Mouse (Mus musculus) splenic B cell, adult 2 months (primary cell): ENCODE data around the gene Adsl.
A peak's percentile ranks its signal among the peaks of the same experiment; 100 is the strongest.

Experiments
- DNase-seq: peaks from one replicate; pipeline ENCODE4 v3.0.0-alpha.2; 2011; ENCODE audit warnings: low read depth, low spot score
- H3K27me3 ChIP-seq: 2 replicates; pipeline ENCODE4 v1.6.1; 2012; ENCODE audit warnings: mild to moderate bottlenecking, low read length, moderate library complexity, mixed read lengths; ENCODE audit not compliant: control insufficient read depth, poor library complexity, insufficient read depth, severe bottlenecking
- H3K36me3 ChIP-seq: 2 replicates; pipeline ENCODE4 v1.6.1; 2012; ENCODE audit warnings: mild to moderate bottlenecking, low read length, moderate library complexity, mixed read lengths; ENCODE audit not compliant: control insufficient read depth, poor library complexity, insufficient read depth, severe bottlenecking

Adsl gene

GRCm38 (mm10) chr15:81007905-81008304 lies 59.6 kb downstream of the Adsl start:
- Histone ChIP-seq H3K27me3 (no peaks in the 10 kb centered on the region), H3K36me3 (peaks cover 5% of the 10 kb centered on the region; the same call in 1 of the 2 replicates)
- no peak for DNase-seq

DNA sequence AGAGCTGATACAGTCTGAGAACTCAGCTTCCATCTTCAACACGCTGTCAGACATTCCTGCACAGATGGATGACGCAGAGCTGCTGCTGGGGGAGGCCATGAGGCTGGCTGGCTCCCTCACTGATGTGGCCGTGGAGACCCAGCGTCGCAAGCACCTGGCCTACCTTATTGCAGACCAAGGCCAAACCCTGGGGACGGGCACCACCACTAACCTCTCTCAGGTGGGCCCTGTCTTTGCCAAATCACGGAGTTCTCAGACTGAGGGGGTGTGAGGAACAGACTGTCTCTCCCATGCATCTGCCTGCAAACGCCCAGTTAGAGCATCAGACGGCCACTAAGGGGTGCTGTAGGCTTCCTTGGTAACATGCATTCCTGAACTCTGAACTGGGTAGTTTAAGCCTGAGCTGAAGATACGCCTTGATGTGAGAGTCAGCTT lies 60.4 kb downstream of the Adsl start:
- H3K27me3 ChIP-seq, result no peaks in the 10 kb centered on the region
- peak; percentile 61 for DNase-seq
- H3K36me3 ChIP-seq, result peaks cover 6% of the 10 kb centered on the region; the same call in 1 of the 2 replicates

GRCm38 (mm10) chr15:81010114-81010513 lies 61.8 kb downstream of the Adsl start:
- Histone ChIP-seq H3K27me3 (no peaks in the 10 kb centered on the region), H3K36me3 (peaks cover 6% of the 10 kb centered on the region; the same call in 1 of the 2 replicates)
- DNase-seq, result no peak

GRCm38 (mm10) chr15:81011523-81011922 lies 63.2 kb downstream of the Adsl start:
- Histone ChIP-seq H3K36me3 (peaks cover 14% of the 10 kb centered on the region), H3K27me3 (no peaks in the 10 kb centered on the region)
- no peak for DNase-seq

GRCm38 (mm10) chr15:81012359-81012758 lies 64.1 kb downstream of the Adsl start:
- no peak for DNase-seq
- no peaks in the 10 kb centered on the region for H3K27me3 ChIP-seq

DNA sequence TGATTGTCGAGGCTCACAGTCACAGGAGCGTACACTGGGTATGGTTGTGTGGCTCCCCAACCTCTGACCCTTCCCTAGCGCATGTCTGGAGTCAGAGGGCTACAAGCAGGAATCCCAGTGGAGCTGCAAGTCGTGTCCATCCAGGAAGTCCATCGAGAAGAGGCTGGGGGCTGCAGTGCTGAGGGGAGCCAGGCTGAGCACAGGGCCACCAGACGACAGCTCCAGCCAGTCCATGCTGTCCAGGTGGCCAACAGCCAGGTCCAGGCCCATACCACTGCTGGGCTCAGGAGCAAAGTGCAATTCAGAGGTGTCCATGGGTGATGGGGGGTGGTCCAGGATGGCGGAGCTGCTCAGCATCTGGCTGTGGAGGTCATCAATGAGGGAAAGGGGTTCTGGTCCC lies 64.9 kb downstream of the Adsl start:
- no peaks in the 10 kb centered on the region for H3K27me3 ChIP-seq
- no peak for DNase-seq
- H3K36me3 ChIP-seq, result peaks cover 23% of the 10 kb centered on the region

More at GRCm38 (mm10) chr15:81012359-81012758, 64.1 kb downstream of the Adsl start:
- peaks cover 22% of the 10 kb centered on the region for H3K36me3 ChIP-seq

GRCm38 (mm10) chr15:81015068-81015744 lies 66.9 kb downstream of the Adsl start:
- no peak for DNase-seq
- Histone ChIP-seq H3K36me3 (peaks cover 31% of the 10 kb centered on the region), H3K27me3 (no peaks in the 10 kb centered on the region)

DNA sequence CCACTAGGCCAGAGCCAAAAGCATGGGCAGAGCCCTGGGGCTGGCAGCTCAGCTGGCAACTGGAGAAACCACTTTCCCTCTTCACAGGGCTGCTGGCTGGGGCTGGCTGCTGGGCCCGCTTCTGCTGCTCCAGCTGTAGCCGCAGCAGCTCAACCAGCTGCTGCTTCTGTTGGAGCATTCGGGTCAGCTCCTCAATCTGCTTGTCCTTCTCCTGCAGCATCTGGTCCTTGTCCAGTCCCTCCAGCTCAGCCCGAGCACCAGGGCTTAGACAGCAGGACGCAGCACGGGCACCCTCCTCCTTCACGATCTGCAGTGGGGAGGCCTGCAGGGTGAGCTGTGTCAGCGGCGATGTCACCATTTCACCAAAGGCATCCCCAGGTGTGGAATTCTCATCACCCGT lies 68.2 kb downstream of the Adsl start:
- Histone ChIP-seq H3K27me3 (no peaks in the 10 kb centered on the region), H3K36me3 (peaks cover 33% of the 10 kb centered on the region)
- DNase-seq, result no peak

DNA sequence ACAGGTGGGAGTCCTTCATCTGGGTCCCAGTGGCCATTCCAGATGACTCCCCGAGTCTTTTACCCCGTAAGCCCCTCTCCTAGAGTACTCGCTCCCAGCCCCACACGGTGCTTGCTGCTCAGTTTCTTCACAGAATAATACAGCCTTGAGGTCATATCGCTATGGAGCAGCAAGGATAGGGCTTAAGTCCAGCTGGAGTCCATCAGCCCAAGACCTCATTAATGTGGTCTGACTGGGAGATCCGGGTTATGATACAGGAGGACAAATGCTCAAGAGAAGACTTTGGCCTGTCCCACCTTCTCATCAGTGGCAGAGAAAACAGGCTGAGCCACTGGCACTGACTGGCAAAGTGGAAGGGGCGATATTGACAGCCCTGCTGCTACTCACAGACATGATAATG lies 69.0 kb downstream of the Adsl start:
- H3K36me3 ChIP-seq, result peaks cover 30% of the 10 kb centered on the region
- DNase-seq, result no peak
- no peaks in the 10 kb centered on the region for H3K27me3 ChIP-seq
